Mouse (Mus musculus): Measurements from ENCODE around the gene Dcaf7. TPM values are rescaled to one million over a fixed set of nuclear protein-coding genes. Genes with fewer than 3 reads are reported as not detected.
"Not testable (repeated sequence)": the region's sequence is repeated elsewhere in the genome, so short reads cannot be mapped to it uniquely, and the experiment has no call there.

The Dcaf7 gene
- 100 to 1,000 TPM; 129 to 131 TPM for total RNA-seq (2021)
- long read RNA-seq, full-length matches to known transcripts, result 38 of 95 reads
- long read RNA-seq, partial matches to known transcripts, result 41 of 95 reads
- long read RNA-seq, other reads (novel, unspliced or antisense), result 16 of 95 reads

GRCm38 (mm10) chr11:106036548-106037417, at the start of gene Dcaf7:
TSS of gene Dcaf7 (plus strand) at chr11:106036872.
- DNase-seq (ENCODE audit: low spot score in 2 of 2), result peak; percentile 98 to 99

GRCm38 (mm10) chr11:105987446-105987845, 49.2 kb upstream of the Dcaf7 start:
- DNase-seq (ENCODE audit: low spot score in 2 of 2), result no peak

- no peak for DNase-seq (ENCODE audit: low spot score in 2 of 2)
Measured at GRCm38 (mm10) chr11:105989446-105989845, 47.2 kb upstream of the Dcaf7 start.

GRCm38 (mm10) chr11:105990231-105990630, 46.4 kb upstream of the Dcaf7 start:
- DNase-seq (ENCODE audit: low spot score in 2 of 2), result no peak

GRCm38 (mm10) chr11:105994375-105994774, 42.3 kb upstream of the Dcaf7 start, which contains the start of gene Ace3:
TSS of gene Ace3 (plus strand) at chr11:105994675.
- DNase-seq (ENCODE audit: low spot score in 2 of 2), result no peak

GRCm38 (mm10) chr11:106000062-106000461, 36.6 kb upstream of the Dcaf7 start:
- no peak for DNase-seq (ENCODE audit: low spot score in 2 of 2)

- peak in 1 of 2 experiments; percentile 68 for DNase-seq (ENCODE audit: low spot score in 2 of 2)
Measured at GRCm38 (mm10) chr11:106001718-106002117, 35.0 kb upstream of the Dcaf7 start.

GRCm38 (mm10) chr11:106004576-106004975, 32.1 kb upstream of the Dcaf7 start:
- DNase-seq (ENCODE audit: low spot score in 2 of 2), result no peak

- DNase-seq (ENCODE audit: low spot score in 2 of 2), result no peak
Measured at GRCm38 (mm10) chr11:106005970-106006369, 30.7 kb upstream of the Dcaf7 start.

- no peak for DNase-seq (ENCODE audit: low spot score in 2 of 2)
Measured at GRCm38 (mm10) chr11:106007821-106008220, 28.9 kb upstream of the Dcaf7 start, which contains the start of gene Kcnh6. TSS of gene Kcnh6 (plus strand) at chr11:106008124.

GRCm38 (mm10) chr11:106012711-106013110, 24.0 kb upstream of the Dcaf7 start:
- DNase-seq (ENCODE audit: low spot score in 2 of 2), result no peak

- peak in 1 of 2 experiments; percentile 60 for DNase-seq (ENCODE audit: low spot score in 2 of 2)
Measured at GRCm38 (mm10) chr11:106013556-106014225, 23.0 kb upstream of the Dcaf7 start.

GRCm38 (mm10) chr11:106016440-106016839, 20.2 kb upstream of the Dcaf7 start:
- DNase-seq (ENCODE audit: low spot score in 2 of 2), result peak in 1 of 2 experiments; percentile 28

GRCm38 (mm10) chr11:106020051-106020763, 16.5 kb upstream of the Dcaf7 start:
- peak; percentile 47 to 71 for DNase-seq (ENCODE audit: low spot score in 2 of 2)

GRCm38 (mm10) chr11:106025774-106026173, 10.9 kb upstream of the Dcaf7 start:
- DNase-seq (ENCODE audit: low spot score in 2 of 2), result no peak

- peak; percentile 41 to 82 for DNase-seq (ENCODE audit: low spot score in 2 of 2)
Measured at GRCm38 (mm10) chr11:106026465-106027151, 10.1 kb upstream of the Dcaf7 start.

- no peak for DNase-seq (ENCODE audit: low spot score in 2 of 2)
Measured at GRCm38 (mm10) chr11:106027607-106028006, 9.1 kb upstream of the Dcaf7 start.

GRCm38 (mm10) chr11:106032074-106032473, 4.6 kb upstream of the Dcaf7 start:
- DNase-seq (ENCODE audit: low spot score in 2 of 2), result not testable (repeated sequence)

GRCm38 (mm10) chr11:106033491-106033919, 3.2 kb upstream of the Dcaf7 start:
- DNase-seq (ENCODE audit: low spot score in 2 of 2), result peak in 1 of 2 experiments; percentile 55

GRCm38 (mm10) chr11:106034986-106035385, 1.7 kb upstream of the Dcaf7 start:
- no peak for DNase-seq (ENCODE audit: low spot score in 2 of 2)

- DNase-seq (ENCODE audit: low spot score in 2 of 2), result peak; percentile 46 to 57
Measured at GRCm38 (mm10) chr11:106037418-106037751, 713 bp downstream of the Dcaf7 start.

Data from layer of hippocampus, adult 18-20 months (tissue).